Mouse (Mus musculus): Measurements from ENCODE around the gene Retnlb. TPM values are rescaled to one million over a fixed set of nuclear protein-coding genes. Genes with fewer than 3 reads are reported as not detected.

The Retnlb gene
- polyA plus RNA-seq, 2 experiments, result not detected

DNA sequence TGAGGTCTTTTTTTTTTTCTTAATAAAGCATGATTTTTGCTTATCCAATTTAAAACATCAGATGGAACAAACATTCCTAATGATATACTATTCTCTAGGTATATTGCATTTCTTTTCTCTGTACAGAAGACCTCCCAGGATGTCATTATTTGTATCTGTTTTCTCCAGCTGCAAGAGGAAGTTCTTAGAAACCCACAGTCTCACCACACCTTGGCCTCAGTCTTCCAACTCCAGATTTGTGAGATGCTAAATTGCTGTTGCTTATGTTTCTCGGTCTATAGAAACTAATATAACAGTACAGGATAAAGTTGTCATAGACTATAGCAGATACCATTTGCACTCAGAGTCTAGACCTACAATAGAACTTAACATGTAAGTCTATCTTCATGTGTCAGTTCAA is 10.1 kb upstream of the Retnlb start:
- no peak overlapping the region for H3K27ac ChIP-seq
- no peaks in the 10 kb centered on the region for H3K36me3 ChIP-seq (replicated peaks; ENCODE audit: control insufficient read depth, insufficient read depth, low read depth)
- H3K4me1 ChIP-seq (replicated peaks; ENCODE audit: control insufficient read depth in 2 of 2, insufficient read depth in 2 of 2, low read length in 1 of 2), result no peaks in the 10 kb centered on the region
- no peaks in the 10 kb centered on the region for H3K9me3 ChIP-seq (ENCODE audit: control insufficient read depth, low read length)
- 22% methylated on average over 1 of the region's 1 CpGs for WGBS (ENCODE audit: insufficient replicate concordance)
- H3K4me3 ChIP-seq (ENCODE audit: insufficient read depth in 1 of 2, low read depth in 2 of 2, low read length in 2 of 2), result no peak overlapping the region
- no peak for TF ChIP-seq EP300 (IDR thresholded peaks at IDR 0.05; ENCODE audit: low read depth)
- TF ChIP-seq CTCF (IDR thresholded peaks at IDR 0.05; ENCODE audit: low read depth), result no peak
- H3K4me2 ChIP-seq (ENCODE audit: low read depth), result no peak overlapping the region
- DNase-seq (ENCODE audit: low read depth in 3 of 3, low spot score in 3 of 3) (no peak), ATAC-seq (ENCODE audit: insufficient read depth) (no peak)
- no peak overlapping the region for H3K9ac ChIP-seq (replicated peaks)
- no peaks in the 10 kb centered on the region for H3K27me3 ChIP-seq (ENCODE audit: control insufficient read depth, insufficient read depth, low read length)

DNA sequence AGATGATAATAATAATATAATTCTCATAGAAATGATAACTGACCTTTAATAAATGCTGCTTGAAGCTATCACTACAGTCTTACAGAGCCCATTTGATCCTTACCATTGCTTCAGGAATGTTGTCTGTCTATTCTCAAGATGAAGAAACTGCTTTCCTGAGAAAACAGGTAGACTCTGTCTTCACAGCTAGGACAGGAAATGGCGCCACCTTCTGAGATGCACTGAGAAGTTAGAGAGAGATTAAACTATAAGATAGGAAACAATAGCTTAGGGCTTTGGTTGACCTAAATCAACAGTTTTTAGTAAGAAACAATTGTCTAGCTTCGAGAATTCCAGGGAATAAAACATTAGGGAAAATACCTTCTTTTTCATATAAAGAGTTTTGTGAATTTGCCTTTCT is 7.3 kb upstream of the Retnlb start:
- Histone ChIP-seq H3K27ac (no peak overlapping the region), H3K36me3 (replicated peaks; ENCODE audit: control insufficient read depth, insufficient read depth, low read depth) (no peaks in the 10 kb centered on the region), H3K4me1 (replicated peaks; ENCODE audit: control insufficient read depth in 2 of 2, insufficient read depth in 2 of 2, low read length in 1 of 2) (no peaks in the 10 kb centered on the region), H3K9ac (replicated peaks) (no peak overlapping the region), H3K4me3 (ENCODE audit: insufficient read depth in 1 of 2, low read depth in 2 of 2, low read length in 2 of 2) (no peak overlapping the region), H3K9me3 (ENCODE audit: control insufficient read depth, low read length) (no peaks in the 10 kb centered on the region), H3K27me3 (ENCODE audit: control insufficient read depth, insufficient read depth, low read length) (no peaks in the 10 kb centered on the region), H3K4me2 (ENCODE audit: low read depth) (no peak overlapping the region)
- TF ChIP-seq CTCF (IDR thresholded peaks at IDR 0.05; ENCODE audit: low read depth) (no peak; the same call in 1 of the 2 replicates), EP300 (IDR thresholded peaks at IDR 0.05; ENCODE audit: low read depth) (no peak)
- DNase-seq (ENCODE audit: low read depth in 3 of 3, low spot score in 3 of 3) (no peak), ATAC-seq (ENCODE audit: insufficient read depth) (no peak)
- 24% methylated on average over 2 of the region's 2 CpGs for WGBS (ENCODE audit: insufficient replicate concordance)

DNA sequence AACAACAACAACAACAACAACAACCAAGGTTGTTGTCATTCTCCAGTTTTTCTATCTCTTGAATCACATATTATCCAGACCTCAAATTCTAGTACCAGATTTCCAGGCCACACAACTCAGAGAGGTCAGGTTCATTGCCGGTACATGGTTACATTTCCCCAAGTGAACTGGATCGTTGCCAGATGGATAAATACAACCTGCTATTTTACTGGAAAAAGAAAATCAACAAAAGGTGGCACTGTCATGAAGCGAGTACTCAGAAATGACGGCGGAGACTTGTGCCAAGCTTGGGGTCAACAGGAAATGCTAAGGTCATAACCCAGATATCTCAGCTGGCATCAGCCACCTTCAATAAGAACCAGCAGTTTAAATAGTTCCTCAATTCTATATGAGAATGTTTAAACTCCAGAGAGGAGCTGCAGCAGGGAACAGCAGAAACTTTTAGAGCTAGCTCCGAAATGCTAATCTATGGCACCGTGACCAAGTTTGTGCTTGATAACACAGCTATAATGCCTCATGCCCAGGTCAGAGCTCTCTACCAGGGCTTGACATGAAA is 4.7 kb upstream of the Retnlb start:
- Histone ChIP-seq H3K9ac (replicated peaks) (no peak overlapping the region), H3K27ac (no peak overlapping the region), H3K4me3 (ENCODE audit: insufficient read depth in 1 of 2, low read depth in 2 of 2, low read length in 2 of 2) (no peak overlapping the region), H3K27me3 (ENCODE audit: control insufficient read depth, insufficient read depth, low read length) (no peaks in the 10 kb centered on the region), H3K36me3 (replicated peaks; ENCODE audit: control insufficient read depth, insufficient read depth, low read depth) (no peaks in the 10 kb centered on the region), H3K4me1 (replicated peaks; ENCODE audit: control insufficient read depth in 2 of 2, insufficient read depth in 2 of 2, low read length in 1 of 2) (no peaks in the 10 kb centered on the region), H3K4me2 (ENCODE audit: low read depth) (no peak overlapping the region), H3K9me3 (ENCODE audit: control insufficient read depth, low read length) (no peaks in the 10 kb centered on the region)
- ATAC-seq (ENCODE audit: insufficient read depth), result no peak
- no peak for TF ChIP-seq EP300 (IDR thresholded peaks at IDR 0.05; ENCODE audit: low read depth)
- TF ChIP-seq CTCF (IDR thresholded peaks at IDR 0.05; ENCODE audit: low read depth), result no peak
- 57% methylated on average over 7 of the region's 7 CpGs for WGBS (ENCODE audit: insufficient replicate concordance)
- DNase-seq (ENCODE audit: low read depth in 3 of 3, low spot score in 3 of 3), result no peak

DNA sequence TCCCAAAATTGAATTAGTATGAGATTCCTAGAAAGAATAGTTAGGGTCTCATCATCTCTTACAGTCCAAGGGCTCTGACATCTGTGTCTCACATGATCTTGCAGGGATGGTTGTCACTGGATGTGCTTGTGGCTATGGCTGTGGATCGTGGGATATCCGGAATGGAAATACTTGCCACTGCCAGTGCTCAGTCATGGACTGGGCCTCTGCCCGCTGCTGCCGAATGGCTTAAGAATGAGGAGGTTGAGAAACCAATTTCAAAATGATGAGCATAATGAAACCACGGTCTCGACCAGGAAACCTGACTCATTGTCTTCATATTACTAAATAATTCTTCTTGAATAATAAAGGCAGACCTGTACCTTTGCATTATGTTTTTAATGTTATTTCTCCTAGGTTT is 1.9 kb downstream of the Retnlb start:
- TF ChIP-seq EP300 (IDR thresholded peaks at IDR 0.05; ENCODE audit: low read depth) (no peak), CTCF (IDR thresholded peaks at IDR 0.05; ENCODE audit: low read depth) (no peak)
- Histone ChIP-seq H3K4me1 (replicated peaks; ENCODE audit: control insufficient read depth in 2 of 2, insufficient read depth in 2 of 2, low read length in 1 of 2) (no peaks in the 10 kb centered on the region), H3K36me3 (replicated peaks; ENCODE audit: control insufficient read depth, insufficient read depth, low read depth) (no peaks in the 10 kb centered on the region), H3K9me3 (ENCODE audit: control insufficient read depth, low read length) (no peaks in the 10 kb centered on the region), H3K4me3 (ENCODE audit: insufficient read depth in 1 of 2, low read depth in 2 of 2, low read length in 2 of 2) (no peak overlapping the region), H3K9ac (replicated peaks) (no peak overlapping the region), H3K27me3 (ENCODE audit: control insufficient read depth, insufficient read depth, low read length) (no peaks in the 10 kb centered on the region), H3K4me2 (ENCODE audit: low read depth) (no peak overlapping the region), H3K27ac (no peak overlapping the region)
- 62% methylated on average over 6 of the region's 6 CpGs for WGBS (ENCODE audit: insufficient replicate concordance)
- ATAC-seq (ENCODE audit: insufficient read depth), result no peak
- DNase-seq (ENCODE audit: low read depth in 3 of 3, low spot score in 3 of 3), result peak in 1 of 3 experiments; percentile 6

DNA sequence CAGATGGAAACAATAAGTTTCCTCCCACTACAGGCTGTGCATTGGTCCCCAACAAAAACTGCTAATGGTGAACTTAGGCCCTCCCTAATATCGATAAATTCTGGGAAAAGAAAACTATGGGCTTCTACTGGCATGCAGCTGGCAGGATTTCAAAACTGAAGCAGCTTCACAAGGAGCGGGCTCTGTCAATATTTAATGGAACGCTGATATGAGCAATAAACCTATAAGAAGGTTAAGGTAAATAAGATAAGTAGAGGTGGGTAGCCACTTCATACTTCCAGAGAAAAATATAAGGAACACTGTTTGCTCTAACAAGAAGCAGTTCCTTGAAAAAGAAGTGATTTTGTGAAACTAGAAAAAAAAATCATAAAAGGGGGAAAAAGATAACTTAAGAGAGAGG is 9.8 kb downstream of the Retnlb start:
- Histone ChIP-seq H3K9ac (replicated peaks) (no peak overlapping the region), H3K36me3 (replicated peaks; ENCODE audit: control insufficient read depth, insufficient read depth, low read depth) (no peaks in the 10 kb centered on the region), H3K4me3 (ENCODE audit: insufficient read depth in 1 of 2, low read depth in 2 of 2, low read length in 2 of 2) (no peak overlapping the region), H3K4me1 (replicated peaks; ENCODE audit: control insufficient read depth in 2 of 2, insufficient read depth in 2 of 2, low read length in 1 of 2) (no peaks in the 10 kb centered on the region), H3K27ac (no peak overlapping the region), H3K4me2 (ENCODE audit: low read depth) (no peak overlapping the region), H3K27me3 (ENCODE audit: control insufficient read depth, insufficient read depth, low read length) (no peaks in the 10 kb centered on the region), H3K9me3 (ENCODE audit: control insufficient read depth, low read length) (no peaks in the 10 kb centered on the region)
- TF ChIP-seq CTCF (IDR thresholded peaks at IDR 0.05; ENCODE audit: low read depth) (no peak), EP300 (IDR thresholded peaks at IDR 0.05; ENCODE audit: low read depth) (no peak)
- DNase-seq (ENCODE audit: low read depth in 3 of 3, low spot score in 3 of 3) (no peak), ATAC-seq (ENCODE audit: insufficient read depth) (no peak)
- 69% methylated on average over 3 of the region's 3 CpGs for WGBS (ENCODE audit: insufficient replicate concordance)
